Mouse (Mus musculus): ENCODE measurements around the gene Aagab. TPM values are rescaled to one million over a fixed set of nuclear protein-coding genes. Genes with fewer than 3 reads are reported as not detected.

Aagab gene
- polyA plus RNA-seq, 1 experiment, result 46.5 TPM

DNA sequence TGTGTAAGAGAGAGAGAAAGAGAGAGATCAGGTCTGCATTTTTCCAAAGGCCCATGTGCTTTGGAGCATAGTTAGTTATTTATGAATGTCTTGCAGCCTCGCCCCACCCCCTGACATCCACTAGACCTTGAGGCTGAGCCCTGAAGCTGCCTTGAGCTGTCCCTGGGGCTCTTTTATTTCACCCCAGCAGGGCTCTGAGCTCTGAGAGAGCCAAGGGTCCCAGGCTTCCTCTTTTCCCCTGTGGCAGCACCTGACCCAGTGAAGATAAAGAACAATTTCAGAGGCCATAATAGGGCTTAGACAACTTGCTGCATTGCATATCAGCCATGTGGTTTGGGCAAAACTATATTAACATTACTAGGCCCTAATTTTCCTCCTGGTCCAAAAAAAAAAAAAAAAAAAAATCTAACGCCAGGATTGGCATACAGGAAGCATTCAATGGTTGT, 61.9 kb downstream of the Aagab start:
- no peak for DNase-seq
- H3K4me1 ChIP-seq (replicated peaks; ENCODE audit: control insufficient read depth, insufficient read depth, low read length), result no peaks in the 10 kb centered on the region; the same call in 1 of the 2 replicates
- no peak overlapping the region for H3K27ac ChIP-seq (ENCODE audit: control insufficient read depth, insufficient read depth, low read length)
- no peak for TF ChIP-seq CTCF (IDR thresholded peaks at IDR 0.05; ENCODE audit: borderline replicate concordance, control insufficient read depth, extremely low read depth, insufficient read depth, low read length, poor library complexity)
- TF ChIP-seq POLR2A (IDR thresholded peaks at IDR 0.05; ENCODE audit: control insufficient read depth, extremely low read depth, insufficient read depth, low read length, poor library complexity), result no peak
- H3K36me3 ChIP-seq (ENCODE audit: control insufficient read depth, insufficient read depth, low read length), result no peaks in the 10 kb centered on the region; the same call in 1 of the 2 replicates
- no peak overlapping the region for H3K4me3 ChIP-seq (ENCODE audit: control insufficient read depth, insufficient read depth, low read length)
- WGBS, result 82% methylated on average over 2 of the region's 2 CpGs
- no peaks in the 10 kb centered on the region for H3K27me3 ChIP-seq (ENCODE audit: control insufficient read depth, insufficient read depth, low read length)

DNA sequence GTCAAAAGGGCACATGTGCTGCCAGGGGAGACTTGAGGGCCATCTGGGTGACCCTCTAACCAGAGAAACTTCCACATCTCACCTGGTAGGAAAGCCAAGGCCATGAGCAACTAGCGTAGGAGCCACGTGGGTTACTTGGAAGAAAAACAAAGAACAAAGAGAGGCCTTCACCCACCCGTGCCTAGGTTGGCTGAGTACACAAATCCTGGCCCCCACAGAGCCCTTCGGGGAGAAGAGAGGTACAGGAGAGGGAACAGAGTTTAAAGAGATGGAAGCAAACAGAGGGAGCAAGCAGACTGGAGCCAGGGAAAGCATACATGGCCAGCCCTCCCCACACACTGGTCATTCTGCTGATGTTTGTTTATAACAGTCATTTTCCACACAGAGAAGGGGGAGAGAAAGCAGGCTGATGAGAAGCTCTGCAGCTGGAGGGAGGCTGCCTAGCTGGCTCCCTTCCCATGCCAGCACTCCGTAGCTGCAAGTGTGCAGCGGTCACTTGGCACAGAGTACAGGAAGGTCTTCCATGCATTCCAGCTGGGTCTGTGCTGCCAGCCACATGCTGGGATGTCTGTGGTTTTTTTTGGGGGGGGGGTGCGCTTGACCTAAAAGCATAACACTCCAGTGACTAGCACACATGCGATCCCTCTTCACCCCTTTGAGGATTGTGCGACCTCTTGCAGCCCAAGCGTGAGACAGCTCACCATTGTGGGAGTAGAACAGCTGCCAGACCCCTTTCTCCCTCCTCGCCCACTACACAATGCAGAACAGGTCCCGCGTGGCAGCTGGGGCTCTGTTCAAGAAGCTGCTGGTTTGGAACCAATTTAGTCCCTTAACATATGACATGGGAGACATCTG, 62.6 kb downstream of the Aagab start:
- Histone ChIP-seq H3K27me3 (ENCODE audit: control insufficient read depth, insufficient read depth, low read length) (no peaks in the 10 kb centered on the region), H3K4me3 (ENCODE audit: control insufficient read depth, insufficient read depth, low read length) (no peak overlapping the region), H3K4me1 (replicated peaks; ENCODE audit: control insufficient read depth, insufficient read depth, low read length) (no peaks in the 10 kb centered on the region; the same call in 1 of the 2 replicates), H3K36me3 (ENCODE audit: control insufficient read depth, insufficient read depth, low read length) (no peaks in the 10 kb centered on the region; the same call in 1 of the 2 replicates), H3K27ac (ENCODE audit: control insufficient read depth, insufficient read depth, low read length) (no peak overlapping the region)
- no peak for TF ChIP-seq POLR2A (IDR thresholded peaks at IDR 0.05; ENCODE audit: control insufficient read depth, extremely low read depth, insufficient read depth, low read length, poor library complexity)
- no peak for TF ChIP-seq CTCF (IDR thresholded peaks at IDR 0.05; ENCODE audit: borderline replicate concordance, control insufficient read depth, extremely low read depth, insufficient read depth, low read length, poor library complexity)
- DNase-seq, result no peak
- WGBS, result 85% methylated on average over 13 of the region's 13 CpGs

DNA sequence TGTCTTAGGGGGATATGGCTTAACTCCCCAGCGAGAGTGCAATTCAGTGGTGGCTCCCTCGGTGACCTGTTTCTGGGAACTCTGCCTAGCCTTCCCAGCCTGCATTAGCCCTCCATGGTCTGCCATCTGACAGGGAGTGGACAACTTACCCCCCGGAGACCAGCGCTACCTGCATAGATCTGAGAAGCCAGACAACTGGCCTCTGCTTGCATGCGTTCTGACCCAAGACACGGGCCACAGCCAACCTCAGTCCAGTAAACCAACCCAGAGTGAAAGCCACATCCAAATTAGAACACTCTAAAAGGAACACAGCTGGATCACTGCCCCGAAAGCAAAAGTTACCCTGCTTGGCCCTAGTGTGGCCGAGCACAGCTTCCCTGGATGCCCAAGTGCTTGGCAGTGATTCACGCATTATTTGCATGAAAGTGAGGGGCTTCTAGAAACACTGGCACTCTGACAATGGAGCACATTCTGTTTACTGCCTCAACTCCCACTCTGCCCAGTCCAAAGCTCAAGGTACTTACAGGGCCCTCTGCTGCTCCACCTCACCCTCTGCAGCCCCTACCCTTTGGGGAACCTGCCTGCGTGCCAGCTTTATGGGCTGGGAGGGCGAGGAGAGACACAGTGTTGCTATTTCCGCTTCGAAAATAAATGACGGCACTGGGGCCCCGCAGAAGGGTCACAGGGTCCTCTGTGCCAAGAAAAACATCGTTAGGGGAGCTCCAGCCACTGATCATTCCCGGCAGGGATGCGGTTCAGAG, 64.3 kb downstream of the Aagab start:
- H3K4me3 ChIP-seq (ENCODE audit: control insufficient read depth, insufficient read depth, low read length), result no peak overlapping the region
- no peaks in the 10 kb centered on the region; the same call in 1 of the 2 replicates for H3K36me3 ChIP-seq (ENCODE audit: control insufficient read depth, insufficient read depth, low read length)
- TF ChIP-seq POLR2A (IDR thresholded peaks at IDR 0.05; ENCODE audit: control insufficient read depth, extremely low read depth, insufficient read depth, low read length, poor library complexity) (no peak), CTCF (IDR thresholded peaks at IDR 0.05; ENCODE audit: borderline replicate concordance, control insufficient read depth, extremely low read depth, insufficient read depth, low read length, poor library complexity) (no peak)
- no peaks in the 10 kb centered on the region for H3K27me3 ChIP-seq (ENCODE audit: control insufficient read depth, insufficient read depth, low read length)
- no peaks in the 10 kb centered on the region; the same call in 1 of the 2 replicates for H3K4me1 ChIP-seq (replicated peaks; ENCODE audit: control insufficient read depth, insufficient read depth, low read length)
- no peak overlapping the region for H3K27ac ChIP-seq (ENCODE audit: control insufficient read depth, insufficient read depth, low read length)
- WGBS, result 93% methylated on average over 18 of the region's 18 CpGs
- no peak for DNase-seq

DNA sequence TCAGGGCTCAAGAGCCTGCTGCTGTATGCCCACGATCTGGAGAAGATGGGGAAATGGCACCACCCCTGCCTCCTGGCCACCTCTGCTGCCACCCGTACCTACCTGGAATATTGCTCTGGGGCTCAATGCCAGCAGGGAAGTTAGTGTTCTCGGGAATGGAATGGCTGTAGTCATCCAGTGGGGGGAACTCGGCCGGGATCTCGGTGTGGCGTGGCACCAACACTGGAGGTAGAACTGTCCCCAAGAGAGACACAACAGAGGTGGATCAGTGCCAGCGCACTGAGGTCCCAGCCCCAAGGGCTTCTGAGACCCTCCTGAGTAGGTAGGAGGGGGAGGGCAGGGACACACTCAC, 64.9 kb downstream of the Aagab start:
- H3K4me1 ChIP-seq (replicated peaks; ENCODE audit: control insufficient read depth, insufficient read depth, low read length), result no peaks in the 10 kb centered on the region; the same call in 1 of the 2 replicates
- 93% methylated on average over 8 of the region's 8 CpGs for WGBS
- no peak overlapping the region for H3K27ac ChIP-seq (ENCODE audit: control insufficient read depth, insufficient read depth, low read length)

DNA sequence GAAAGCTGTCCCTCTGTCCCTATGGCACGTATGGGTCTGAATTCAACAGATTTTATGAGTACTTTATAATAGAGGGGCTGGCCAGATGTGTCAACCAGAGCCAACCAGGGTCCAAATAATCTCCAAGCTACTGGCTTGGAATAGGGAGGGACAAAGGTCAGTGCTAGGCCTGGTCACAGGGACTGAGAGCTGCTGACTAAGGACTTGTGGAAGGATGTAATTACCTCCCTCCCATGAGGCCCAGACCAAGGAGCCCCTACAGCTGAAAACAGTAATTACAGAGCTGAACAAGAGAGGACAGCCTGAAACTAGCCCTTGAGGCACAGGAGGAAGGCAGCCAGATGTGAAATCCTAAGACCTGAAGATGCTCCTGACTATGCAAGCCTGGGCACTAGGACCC, 66.2 kb downstream of the Aagab start:
- 97% methylated on average over 1 of the region's 1 CpGs for WGBS
- peaks cover 6% of the 10 kb centered on the region; the same call in 1 of the 2 replicates for H3K4me1 ChIP-seq (replicated peaks; ENCODE audit: control insufficient read depth, insufficient read depth, low read length)
- H3K36me3 ChIP-seq (ENCODE audit: control insufficient read depth, insufficient read depth, low read length), result no peaks in the 10 kb centered on the region; the same call in 1 of the 2 replicates
- no peaks in the 10 kb centered on the region for H3K27me3 ChIP-seq (ENCODE audit: control insufficient read depth, insufficient read depth, low read length)
- H3K4me3 ChIP-seq (ENCODE audit: control insufficient read depth, insufficient read depth, low read length), result no peak overlapping the region
- no peak overlapping the region for H3K27ac ChIP-seq (ENCODE audit: control insufficient read depth, insufficient read depth, low read length)
- TF ChIP-seq POLR2A (IDR thresholded peaks at IDR 0.05; ENCODE audit: control insufficient read depth, extremely low read depth, insufficient read depth, low read length, poor library complexity) (no peak), CTCF (IDR thresholded peaks at IDR 0.05; ENCODE audit: borderline replicate concordance, control insufficient read depth, extremely low read depth, insufficient read depth, low read length, poor library complexity) (no peak)
- DNase-seq, result no peak

More for the DNA sequence above, 64.9 kb downstream of the Aagab start:
- TF ChIP-seq CTCF (IDR thresholded peaks at IDR 0.05; ENCODE audit: borderline replicate concordance, control insufficient read depth, extremely low read depth, insufficient read depth, low read length, poor library complexity), result no peak
- TF ChIP-seq POLR2A (IDR thresholded peaks at IDR 0.05; ENCODE audit: control insufficient read depth, extremely low read depth, insufficient read depth, low read length, poor library complexity), result no peak
- Histone ChIP-seq H3K36me3 (ENCODE audit: control insufficient read depth, insufficient read depth, low read length) (no peaks in the 10 kb centered on the region; the same call in 1 of the 2 replicates), H3K27me3 (ENCODE audit: control insufficient read depth, insufficient read depth, low read length) (no peaks in the 10 kb centered on the region), H3K4me3 (ENCODE audit: control insufficient read depth, insufficient read depth, low read length) (no peak overlapping the region)
- DNase-seq, result no peak

DNA sequence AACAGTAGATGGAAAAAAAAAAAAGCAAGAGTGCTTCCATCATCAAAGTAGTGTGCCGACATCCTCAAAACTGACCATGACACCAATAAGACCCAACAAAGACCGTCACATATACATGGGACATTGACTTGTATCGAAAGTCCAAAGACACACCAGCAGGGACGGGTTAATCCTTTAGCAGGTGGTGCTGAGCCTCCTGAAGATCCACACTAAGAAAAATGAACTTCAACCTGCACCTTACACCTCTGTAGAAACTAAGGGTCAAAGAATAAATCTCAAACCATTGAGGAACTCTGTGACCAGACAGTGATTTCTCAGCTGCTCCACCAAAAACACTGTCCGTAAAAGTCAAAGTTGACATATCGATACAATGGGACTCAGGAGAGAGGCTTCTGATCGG, 67.4 kb downstream of the Aagab start:
- H3K4me1 ChIP-seq (replicated peaks; ENCODE audit: control insufficient read depth, insufficient read depth, low read length), result peaks cover 6% of the 10 kb centered on the region; the same call in 1 of the 2 replicates
- no peak overlapping the region for H3K4me3 ChIP-seq (ENCODE audit: control insufficient read depth, insufficient read depth, low read length)
- no peaks in the 10 kb centered on the region; the same call in 1 of the 2 replicates for H3K36me3 ChIP-seq (ENCODE audit: control insufficient read depth, insufficient read depth, low read length)
- TF ChIP-seq CTCF (IDR thresholded peaks at IDR 0.05; ENCODE audit: borderline replicate concordance, control insufficient read depth, extremely low read depth, insufficient read depth, low read length, poor library complexity) (no peak), POLR2A (IDR thresholded peaks at IDR 0.05; ENCODE audit: control insufficient read depth, extremely low read depth, insufficient read depth, low read length, poor library complexity) (no peak)
- no peak overlapping the region for H3K27ac ChIP-seq (ENCODE audit: control insufficient read depth, insufficient read depth, low read length)
- no peak for DNase-seq
- WGBS, result 95% methylated on average over 7 of the region's 7 CpGs
- H3K27me3 ChIP-seq (ENCODE audit: control insufficient read depth, insufficient read depth, low read length), result no peaks in the 10 kb centered on the region
